Mouse (Mus musculus): ENCODE data around the gene Gm13695.
"Not testable (repeated sequence)": the region's sequence is repeated elsewhere in the genome, so short reads cannot be mapped to it uniquely, and the experiment has no call there.

The Gm13695 gene

DNA sequence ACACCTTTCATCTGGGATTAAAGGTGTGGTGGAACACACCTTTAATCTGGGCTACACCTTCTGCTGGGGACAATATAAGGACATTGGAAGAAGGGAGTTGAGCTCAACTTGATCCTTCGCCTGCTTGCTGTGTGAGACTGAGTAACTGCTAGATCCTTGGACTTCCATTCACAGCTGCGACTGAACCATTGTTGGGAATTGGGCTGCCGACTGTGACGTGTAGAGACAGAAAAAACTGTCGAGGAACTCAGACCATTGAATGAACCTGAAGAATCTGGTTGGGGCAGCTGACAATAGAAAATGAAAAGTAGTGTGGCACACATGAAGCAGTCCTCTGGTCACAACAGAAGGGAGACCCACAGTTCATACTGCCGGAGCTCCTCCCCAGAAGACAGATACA, at the start of gene Gm13695:
Gene Gm13695, plus strand, starts transcription at position 301 of the 400 bp plus-strand sequence.
- not testable (repeated sequence) for DNase-seq (ENCODE audit: low spot score in 2 of 2)

DNA sequence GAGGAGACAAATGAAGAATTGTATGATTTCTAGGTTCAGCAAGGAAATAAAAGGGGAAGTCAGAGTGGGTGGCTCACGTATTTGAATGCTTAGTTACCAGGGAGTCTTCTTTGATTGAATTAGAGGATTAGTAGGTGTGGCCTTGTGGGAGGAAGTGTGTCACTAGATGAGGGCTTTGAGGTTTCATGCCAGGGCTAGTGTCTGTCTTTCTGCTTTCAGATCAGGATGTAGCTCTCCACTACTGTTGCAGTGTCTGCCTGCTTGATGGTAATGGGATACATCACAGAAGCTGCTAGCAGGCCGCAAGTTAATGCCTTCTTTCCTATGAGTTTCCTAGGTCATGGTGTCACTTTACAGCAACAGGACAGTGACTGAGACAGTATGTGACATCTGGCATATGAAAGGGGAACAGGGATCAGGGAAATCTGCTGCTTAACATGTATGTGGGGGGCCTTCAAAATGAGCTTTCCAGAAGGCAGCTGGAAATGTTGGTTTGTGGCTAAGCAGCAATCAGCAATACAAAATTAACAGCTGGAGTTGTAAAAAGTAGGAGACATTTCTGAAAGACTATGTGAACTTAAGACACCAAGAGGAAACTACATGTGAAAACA, 37.5 kb upstream of the Gm13695 start:
- DNase-seq (ENCODE audit: low spot score in 2 of 2): no peak

DNA sequence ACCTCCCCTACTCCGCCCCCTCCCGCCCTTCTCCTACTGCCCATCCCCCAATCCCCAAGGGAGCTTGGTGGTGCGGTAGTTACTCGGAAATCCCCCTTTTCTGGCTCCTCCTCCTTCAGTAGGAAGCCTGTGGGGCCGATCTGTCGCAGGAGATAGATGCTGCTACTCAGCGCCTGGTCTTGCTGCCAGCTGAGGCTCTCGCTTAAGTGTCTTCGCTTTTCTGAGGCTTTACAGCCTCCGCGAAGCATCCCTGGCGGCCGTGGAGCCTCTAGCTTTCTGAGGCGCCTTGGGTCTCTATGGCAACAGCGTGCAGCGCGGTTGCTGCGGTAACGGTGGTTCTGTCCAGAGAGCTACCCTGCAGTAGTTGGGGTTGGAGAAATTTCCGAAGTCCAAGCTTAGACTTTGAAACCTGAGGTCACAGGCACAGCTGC, 26.2 kb upstream of the Gm13695 start, which contains the start of gene Zswim2:
Gene Zswim2, minus strand, starts transcription at position 298 of the 431 bp plus-strand sequence.
- DNase-seq (ENCODE audit: low spot score in 2 of 2): peak; percentile 85 to 86

DNA sequence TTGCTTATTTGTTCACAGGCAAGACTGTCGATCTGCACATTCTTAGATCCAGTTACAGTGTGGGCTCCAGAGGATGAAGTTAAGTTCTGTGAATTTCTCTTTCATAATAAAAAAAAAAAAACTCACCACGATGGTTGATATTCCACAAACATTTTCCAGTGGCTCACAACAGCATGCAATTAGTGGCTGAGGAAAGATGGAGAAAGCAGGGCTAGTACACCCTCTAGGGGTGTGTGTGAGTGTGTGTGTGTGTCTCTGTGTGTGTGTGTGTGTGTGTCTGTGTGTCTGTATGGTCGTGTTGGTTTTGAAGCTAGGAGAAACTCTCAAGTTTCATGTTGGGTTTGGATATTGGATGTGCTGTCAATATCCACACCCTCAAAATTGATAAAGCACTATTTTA, 25.7 kb upstream of the Gm13695 start:
- DNase-seq (ENCODE audit: low spot score in 2 of 2): no peak

DNA sequence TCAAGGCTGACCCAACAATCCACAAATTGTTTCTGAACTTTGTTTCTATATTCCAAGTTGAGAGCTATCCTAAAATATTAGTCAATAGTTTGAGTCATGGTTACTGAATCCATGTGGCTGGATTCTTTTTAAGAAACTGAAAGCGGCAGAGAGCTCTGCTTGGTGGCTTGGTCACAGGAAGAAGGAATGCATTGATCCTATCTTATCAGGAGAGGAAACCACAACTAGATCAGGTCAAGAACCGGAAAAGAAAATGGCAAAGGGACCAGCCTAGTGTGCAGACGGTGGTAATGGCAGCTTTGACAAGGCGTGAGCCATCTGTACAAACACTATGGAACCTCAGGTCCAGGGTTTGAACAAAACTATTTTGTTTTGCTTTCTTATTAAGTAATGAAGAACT, 25.3 kb upstream of the Gm13695 start:
- no peak for DNase-seq (ENCODE audit: low spot score in 2 of 2)

DNA sequence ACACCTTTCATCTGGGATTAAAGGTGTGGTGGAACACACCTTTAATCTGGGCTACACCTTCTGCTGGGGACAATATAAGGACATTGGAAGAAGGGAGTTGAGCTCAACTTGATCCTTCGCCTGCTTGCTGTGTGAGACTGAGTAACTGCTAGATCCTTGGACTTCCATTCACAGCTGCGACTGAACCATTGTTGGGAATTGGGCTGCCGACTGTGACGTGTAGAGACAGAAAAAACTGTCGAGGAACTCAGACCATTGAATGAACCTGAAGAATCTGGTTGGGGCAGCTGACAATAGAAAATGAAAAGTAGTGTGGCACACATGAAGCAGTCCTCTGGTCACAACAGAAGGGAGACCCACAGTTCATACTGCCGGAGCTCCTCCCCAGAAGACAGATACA, 11.7 kb upstream of the Gm13695 start, which contains the start of gene Gm13698:
Gene Gm13698, plus strand, starts transcription at position 301 of the 400 bp plus-strand sequence.
- DNase-seq (ENCODE audit: low spot score in 2 of 2): not testable (repeated sequence)

DNA sequence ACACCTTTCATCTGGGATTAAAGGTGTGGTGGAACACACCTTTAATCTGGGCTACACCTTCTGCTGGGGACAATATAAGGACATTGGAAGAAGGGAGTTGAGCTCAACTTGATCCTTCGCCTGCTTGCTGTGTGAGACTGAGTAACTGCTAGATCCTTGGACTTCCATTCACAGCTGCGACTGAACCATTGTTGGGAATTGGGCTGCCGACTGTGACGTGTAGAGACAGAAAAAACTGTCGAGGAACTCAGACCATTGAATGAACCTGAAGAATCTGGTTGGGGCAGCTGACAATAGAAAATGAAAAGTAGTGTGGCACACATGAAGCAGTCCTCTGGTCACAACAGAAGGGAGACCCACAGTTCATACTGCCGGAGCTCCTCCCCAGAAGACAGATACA, 5.9 kb upstream of the Gm13695 start, which contains the start of gene Gm13693:
Gene Gm13693, plus strand, starts transcription at position 301 of the 400 bp plus-strand sequence.
- DNase-seq (ENCODE audit: low spot score in 2 of 2): not testable (repeated sequence)

DNA sequence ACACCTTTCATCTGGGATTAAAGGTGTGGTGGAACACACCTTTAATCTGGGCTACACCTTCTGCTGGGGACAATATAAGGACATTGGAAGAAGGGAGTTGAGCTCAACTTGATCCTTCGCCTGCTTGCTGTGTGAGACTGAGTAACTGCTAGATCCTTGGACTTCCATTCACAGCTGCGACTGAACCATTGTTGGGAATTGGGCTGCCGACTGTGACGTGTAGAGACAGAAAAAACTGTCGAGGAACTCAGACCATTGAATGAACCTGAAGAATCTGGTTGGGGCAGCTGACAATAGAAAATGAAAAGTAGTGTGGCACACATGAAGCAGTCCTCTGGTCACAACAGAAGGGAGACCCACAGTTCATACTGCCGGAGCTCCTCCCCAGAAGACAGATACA, 5.7 kb downstream of the Gm13695 start, which contains the start of gene Gm13696:
Gene Gm13696, plus strand, starts transcription at position 301 of the 400 bp plus-strand sequence.
- not testable (repeated sequence) for DNase-seq (ENCODE audit: low spot score in 2 of 2)

DNA sequence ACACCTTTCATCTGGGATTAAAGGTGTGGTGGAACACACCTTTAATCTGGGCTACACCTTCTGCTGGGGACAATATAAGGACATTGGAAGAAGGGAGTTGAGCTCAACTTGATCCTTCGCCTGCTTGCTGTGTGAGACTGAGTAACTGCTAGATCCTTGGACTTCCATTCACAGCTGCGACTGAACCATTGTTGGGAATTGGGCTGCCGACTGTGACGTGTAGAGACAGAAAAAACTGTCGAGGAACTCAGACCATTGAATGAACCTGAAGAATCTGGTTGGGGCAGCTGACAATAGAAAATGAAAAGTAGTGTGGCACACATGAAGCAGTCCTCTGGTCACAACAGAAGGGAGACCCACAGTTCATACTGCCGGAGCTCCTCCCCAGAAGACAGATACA, 11.5 kb downstream of the Gm13695 start, which contains the start of gene Gm13694:
Gene Gm13694, plus strand, starts transcription at position 301 of the 400 bp plus-strand sequence.
- not testable (repeated sequence) for DNase-seq (ENCODE audit: low spot score in 2 of 2)

DNA sequence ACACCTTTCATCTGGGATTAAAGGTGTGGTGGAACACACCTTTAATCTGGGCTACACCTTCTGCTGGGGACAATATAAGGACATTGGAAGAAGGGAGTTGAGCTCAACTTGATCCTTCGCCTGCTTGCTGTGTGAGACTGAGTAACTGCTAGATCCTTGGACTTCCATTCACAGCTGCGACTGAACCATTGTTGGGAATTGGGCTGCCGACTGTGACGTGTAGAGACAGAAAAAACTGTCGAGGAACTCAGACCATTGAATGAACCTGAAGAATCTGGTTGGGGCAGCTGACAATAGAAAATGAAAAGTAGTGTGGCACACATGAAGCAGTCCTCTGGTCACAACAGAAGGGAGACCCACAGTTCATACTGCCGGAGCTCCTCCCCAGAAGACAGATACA, 17.3 kb downstream of the Gm13695 start, which contains the start of gene Gm13697:
Gene Gm13697, plus strand, starts transcription at position 301 of the 400 bp plus-strand sequence.
- not testable (repeated sequence) for DNase-seq (ENCODE audit: low spot score in 2 of 2)

DNA sequence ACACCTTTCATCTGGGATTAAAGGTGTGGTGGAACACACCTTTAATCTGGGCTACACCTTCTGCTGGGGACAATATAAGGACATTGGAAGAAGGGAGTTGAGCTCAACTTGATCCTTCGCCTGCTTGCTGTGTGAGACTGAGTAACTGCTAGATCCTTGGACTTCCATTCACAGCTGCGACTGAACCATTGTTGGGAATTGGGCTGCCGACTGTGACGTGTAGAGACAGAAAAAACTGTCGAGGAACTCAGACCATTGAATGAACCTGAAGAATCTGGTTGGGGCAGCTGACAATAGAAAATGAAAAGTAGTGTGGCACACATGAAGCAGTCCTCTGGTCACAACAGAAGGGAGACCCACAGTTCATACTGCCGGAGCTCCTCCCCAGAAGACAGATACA, 23.1 kb downstream of the Gm13695 start, which contains the start of gene Gm13691:
Gene Gm13691, plus strand, starts transcription at position 301 of the 400 bp plus-strand sequence.
- not testable (repeated sequence) for DNase-seq (ENCODE audit: low spot score in 2 of 2)

DNA sequence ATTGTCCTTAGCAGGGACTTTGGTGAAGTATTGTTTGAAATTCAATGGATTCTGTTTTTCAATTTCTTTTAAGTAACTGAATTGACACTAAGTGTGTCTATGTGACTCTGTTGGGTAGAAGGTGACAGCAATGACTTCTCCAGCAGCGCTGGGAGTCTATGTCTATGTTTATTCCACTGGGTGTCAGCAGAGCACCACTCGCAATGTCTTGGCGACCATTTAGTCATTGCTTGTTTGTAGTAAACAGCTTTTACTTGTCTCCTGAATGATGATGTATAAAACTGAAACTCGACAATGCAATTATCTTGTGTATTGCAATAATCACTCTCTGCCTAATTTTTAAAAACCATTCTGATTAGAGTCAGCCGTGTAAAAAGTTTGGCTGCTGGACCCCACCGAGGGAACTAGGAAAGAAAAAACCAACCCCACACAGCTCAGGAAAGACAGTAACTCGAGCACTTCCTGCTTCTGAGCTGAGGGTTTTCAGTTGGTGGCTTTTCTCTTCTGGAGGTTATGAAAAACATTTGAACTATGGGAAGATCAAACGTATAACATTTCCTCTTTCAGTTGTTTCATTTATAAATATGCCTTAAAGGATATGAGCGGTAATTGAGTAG, 26.6 kb downstream of the Gm13695 start:
- DNase-seq (ENCODE audit: low spot score in 2 of 2): not testable (repeated sequence)

DNA sequence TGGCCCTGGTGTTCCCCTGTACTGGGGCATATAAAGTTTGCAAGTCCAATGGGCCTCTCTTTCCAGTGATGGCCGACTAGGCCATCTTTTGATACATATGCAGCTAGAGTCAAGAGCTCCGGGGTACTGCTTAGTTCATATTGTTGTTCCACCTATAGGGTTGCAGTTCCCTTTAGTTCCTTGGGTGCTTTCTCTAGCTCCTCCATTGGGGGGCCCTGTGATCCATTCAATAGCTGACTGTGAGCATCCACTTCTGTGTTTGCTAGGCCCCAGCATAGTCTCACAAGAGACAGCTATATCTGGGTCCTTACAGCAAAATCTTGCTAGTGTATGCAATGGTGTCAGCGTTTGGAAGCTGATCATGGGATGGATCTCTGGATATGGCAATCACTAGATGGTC, 27.4 kb downstream of the Gm13695 start:
- not testable (repeated sequence) for DNase-seq (ENCODE audit: low spot score in 2 of 2)

DNA sequence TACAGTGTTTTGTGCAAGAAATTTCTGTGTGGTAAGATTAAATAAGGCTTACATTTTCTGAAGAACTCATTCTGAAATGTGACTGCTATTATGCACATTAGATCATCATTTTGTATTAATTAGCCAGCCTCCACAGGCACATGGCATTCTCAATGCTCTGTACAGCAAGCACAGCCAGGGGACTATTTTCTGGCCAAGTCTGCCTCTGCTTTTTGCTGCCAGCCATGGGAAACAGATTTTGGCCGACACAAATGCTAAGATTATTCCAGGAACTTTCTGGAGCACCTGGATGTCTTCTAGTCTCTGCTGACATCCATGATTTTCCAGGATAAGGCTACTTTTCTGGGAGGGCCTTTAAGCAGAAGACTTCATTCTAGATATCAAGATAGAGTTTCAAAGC, 41.8 kb downstream of the Gm13695 start:
- DNase-seq (ENCODE audit: low spot score in 2 of 2): no peak

DNA sequence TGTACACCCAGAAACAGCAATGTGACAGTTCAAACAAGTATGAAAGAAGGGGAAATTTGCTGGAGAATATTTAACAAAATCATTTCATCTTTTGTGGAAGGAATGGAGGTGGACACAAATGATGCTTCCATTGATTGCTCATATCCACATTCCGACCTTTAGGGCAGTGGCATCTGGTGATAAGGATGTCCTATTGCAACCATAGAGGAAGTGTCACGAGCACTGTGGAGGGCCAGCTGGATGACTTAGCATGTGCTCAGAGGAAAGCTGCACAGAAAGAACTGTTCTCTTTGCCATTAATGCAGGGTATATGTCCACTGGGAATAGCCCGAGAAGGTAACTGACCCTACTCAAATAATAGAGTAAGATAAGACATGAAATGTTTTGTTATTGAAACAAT, 42.7 kb downstream of the Gm13695 start:
- no peak for DNase-seq (ENCODE audit: low spot score in 2 of 2)

DNA sequence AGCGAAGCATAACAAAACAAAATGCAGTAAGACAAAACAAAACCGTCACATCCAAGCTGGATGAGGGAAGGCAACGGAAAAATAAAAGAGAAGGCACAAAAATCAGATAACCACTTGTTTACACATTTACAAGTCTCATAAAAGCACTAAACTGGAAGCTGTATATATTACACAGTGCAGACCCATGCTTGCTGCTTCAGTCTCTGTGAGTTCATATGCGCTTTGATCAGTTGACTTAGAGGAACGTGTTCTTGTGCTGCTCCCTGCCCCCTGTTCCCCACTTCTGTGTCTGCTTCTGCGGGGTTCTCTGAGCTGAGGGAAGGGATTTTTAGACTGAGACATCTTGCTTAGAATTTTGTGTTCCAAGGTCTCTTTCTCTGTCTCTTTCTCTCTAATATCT, 47.5 kb downstream of the Gm13695 start:
- no peak for DNase-seq (ENCODE audit: low spot score in 2 of 2)

DNA sequence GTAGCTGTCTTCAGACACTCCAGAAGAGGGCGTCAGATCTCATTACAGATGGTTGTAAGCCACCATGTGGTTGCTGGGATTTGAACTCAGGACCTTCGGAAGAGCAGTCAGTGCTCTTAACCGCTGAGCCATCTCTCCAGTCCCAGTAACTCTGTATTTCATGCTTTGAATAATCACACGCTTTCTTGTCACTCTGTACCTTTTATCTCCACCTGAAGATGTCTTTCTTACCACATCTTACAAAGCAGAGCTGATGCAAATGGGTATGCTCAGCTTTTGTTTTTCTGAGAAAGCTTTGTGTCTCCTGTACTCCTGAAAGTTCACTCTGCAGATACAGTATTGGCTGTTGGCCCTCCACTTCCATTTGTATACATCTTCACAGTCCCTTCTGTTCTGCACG, 49.2 kb downstream of the Gm13695 start:
- not testable (repeated sequence) for DNase-seq (ENCODE audit: low spot score in 2 of 2)

DNA sequence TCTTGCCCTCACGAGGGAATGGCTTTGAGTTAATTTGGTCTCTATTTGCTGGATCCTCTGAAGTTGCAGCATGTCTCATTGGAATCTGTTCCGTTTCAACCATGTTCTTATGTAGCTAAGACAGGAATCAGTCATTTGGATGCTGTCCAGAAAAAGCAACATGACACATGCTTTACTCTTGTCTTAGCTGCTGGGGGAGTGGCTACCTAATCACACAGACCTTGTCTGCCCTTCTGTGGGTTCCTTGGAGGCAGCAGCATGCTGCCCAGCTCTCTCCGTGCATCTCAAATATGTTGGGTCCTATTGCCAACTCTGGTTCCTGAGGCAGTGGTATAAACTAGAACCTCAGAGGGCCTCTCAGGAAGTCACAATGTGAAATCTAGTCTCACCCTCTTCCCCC, 51.2 kb downstream of the Gm13695 start:
- DNase-seq (ENCODE audit: low spot score in 2 of 2): no peak
